Mouse (Mus musculus) E14TG2a.4 (cell line): ENCODE measurements around the gene Fam186a.

Source experiments
- CTCF ChIP-seq: conservative IDR thresholded peaks from 2 replicates; pipeline ENCODE4 v1.5.1; 2014; ENCODE audit warnings: low read length
- NANOG ChIP-seq: IDR thresholded peaks from 2 replicates; pipeline ENCODE4 v1.6.1; 2014; ENCODE audit warnings: borderline replicate concordance, low read length, mixed read lengths

GRCm38 (mm10) chr15:99997114-99997804 lies 30.4 kb upstream of the Fam186a start:
- TF ChIP-seq CTCF (no peak), NANOG (no peak)
